Mouse (Mus musculus): Measurements from ENCODE around the gene Mpp3.

- TF ChIP-seq GATA1 (IDR thresholded peaks at IDR 0.05; ENCODE audit: low read length) (no peak), TAL1 (IDR thresholded peaks at IDR 0.05; ENCODE audit: low read length) (no peak)
Observed at GRCm38 (mm10) chr11:102061941-102062473, 33.7 kb upstream of the Mpp3 start.

All from erythroblast, embryonic 14.5 days (primary cell).